Mouse (Mus musculus): Measurements from ENCODE around the gene Olig2. TPM values are rescaled to one million over a fixed set of nuclear protein-coding genes. Genes with fewer than 3 reads are reported as not detected.

Gene Olig2
- polyA plus RNA-seq (2012; rRNA removed) = 25.1 and 26.7 TPM in 2 replicates

DNA sequence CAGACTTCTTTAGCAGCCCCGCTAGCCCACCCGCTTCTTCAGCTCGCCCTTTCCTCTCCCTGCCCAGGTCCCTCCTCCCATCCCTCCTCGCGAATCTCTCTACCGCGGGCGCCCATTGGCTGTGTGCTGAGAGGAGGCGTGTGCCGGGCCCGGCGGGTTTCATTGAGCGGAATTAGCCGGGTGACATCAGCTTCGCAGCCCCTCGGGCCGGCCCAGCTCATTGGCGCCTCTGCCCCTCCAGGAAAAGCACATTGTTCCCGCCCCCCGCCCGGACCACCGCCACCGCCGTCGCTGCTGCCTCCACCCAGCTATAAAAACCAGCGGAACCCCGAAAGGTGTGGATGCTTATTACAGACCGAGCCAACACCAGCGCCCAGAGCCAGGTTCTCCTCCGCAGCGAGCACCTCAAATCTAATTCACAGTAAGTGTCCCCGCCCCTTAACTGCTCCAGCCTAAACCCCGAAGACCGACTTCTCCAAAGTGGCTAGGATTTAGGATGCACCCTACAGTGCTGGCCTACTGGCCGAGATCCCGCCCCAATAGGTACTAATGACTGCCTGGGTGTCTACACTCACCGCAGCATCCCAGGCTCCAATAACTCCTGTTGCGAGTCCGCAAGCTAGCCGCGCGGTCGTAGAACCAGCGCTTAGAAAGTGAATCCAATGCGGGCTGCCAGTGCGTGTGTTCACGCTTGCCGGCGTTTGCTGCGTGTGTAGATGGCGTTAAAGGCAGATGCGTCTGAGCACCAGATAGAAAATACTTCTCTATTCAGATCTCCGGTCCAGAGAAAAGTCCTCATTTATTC is at the start of gene Olig2:
TSS of gene Olig2 (plus strand) at position 225 of the 805 bp plus-strand sequence.
- peak; percentile 94 for DNase-seq (ENCODE audit: low read depth)
- TF ChIP-seq POLR2A (IDR thresholded peaks at IDR 0.05; ENCODE audit: borderline replicate concordance, extremely low read depth, insufficient read depth, insufficient read length, poor library complexity, severe bottlenecking) (peak; percentile 17; the same call in 1 of the 2 replicates), CTCF (IDR thresholded peaks at IDR 0.05; ENCODE audit: borderline replicate concordance, extremely low read depth, insufficient read depth, insufficient read length) (no peak)

DNA sequence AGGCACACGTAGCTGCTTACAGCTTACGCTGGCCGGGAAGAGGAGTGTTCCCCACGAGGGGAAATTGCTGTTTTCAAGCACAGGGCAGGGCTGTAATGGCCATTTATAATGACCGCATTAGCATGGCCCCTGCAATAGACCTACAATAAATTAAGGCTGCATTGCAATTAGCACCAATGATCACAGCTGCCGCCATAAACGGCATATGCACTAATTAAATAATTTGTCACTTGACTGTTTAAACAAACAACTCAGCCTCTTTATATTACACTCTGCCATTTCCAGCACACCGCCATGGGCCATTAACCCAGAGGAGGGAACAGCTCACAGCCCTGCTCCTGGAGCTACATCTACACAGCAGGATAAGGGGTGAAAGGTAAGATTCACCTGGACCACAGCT is 49.4 kb upstream of the Olig2 start:
- peak; percentile 84 for DNase-seq (ENCODE audit: low read depth)
- no peak for TF ChIP-seq POLR2A (IDR thresholded peaks at IDR 0.05; ENCODE audit: borderline replicate concordance, extremely low read depth, insufficient read depth, insufficient read length, poor library complexity, severe bottlenecking)
- no peak for TF ChIP-seq CTCF (IDR thresholded peaks at IDR 0.05; ENCODE audit: borderline replicate concordance, extremely low read depth, insufficient read depth, insufficient read length)

DNA sequence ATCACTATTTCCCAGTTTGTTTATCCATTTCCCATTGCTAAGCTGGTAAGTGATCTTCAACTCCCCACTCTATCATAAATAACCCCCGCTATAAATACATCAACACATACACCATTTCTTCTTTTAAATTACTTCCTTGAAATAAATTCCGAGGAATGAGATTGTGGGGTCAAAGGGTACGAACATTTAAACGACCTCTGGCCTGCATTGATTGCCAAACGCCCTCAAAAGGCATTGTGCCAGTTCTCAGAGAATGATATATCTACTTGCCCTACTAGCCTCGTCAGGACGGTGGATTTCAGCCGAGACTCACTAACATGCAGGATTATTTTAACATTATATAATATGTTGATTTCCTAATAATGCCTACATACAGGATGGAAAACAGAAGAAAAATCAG is 38.2 kb upstream of the Olig2 start:
- TF ChIP-seq CTCF (IDR thresholded peaks at IDR 0.05; ENCODE audit: borderline replicate concordance, extremely low read depth, insufficient read depth, insufficient read length) (no peak), POLR2A (IDR thresholded peaks at IDR 0.05; ENCODE audit: borderline replicate concordance, extremely low read depth, insufficient read depth, insufficient read length, poor library complexity, severe bottlenecking) (no peak)
- no peak for DNase-seq (ENCODE audit: low read depth)

DNA sequence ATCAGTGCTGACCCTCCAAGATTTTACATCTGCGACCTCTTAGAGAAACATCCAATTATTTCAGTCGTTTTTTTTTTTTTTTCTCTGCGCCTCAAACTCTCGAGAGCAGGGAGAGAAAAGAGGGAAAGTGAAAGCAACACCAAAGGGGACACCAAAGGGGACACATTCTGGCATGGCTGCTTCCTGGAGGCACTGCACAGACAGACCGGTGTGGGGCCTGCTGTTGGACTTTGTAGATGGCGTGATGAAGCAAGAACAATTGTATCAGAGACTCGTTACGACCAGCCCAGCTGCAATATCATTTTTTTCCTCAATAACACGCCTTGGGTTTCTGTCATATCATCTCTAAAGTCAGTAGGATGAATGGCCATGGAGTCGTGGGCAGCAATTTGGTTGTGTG is 37.6 kb upstream of the Olig2 start:
- TF ChIP-seq POLR2A (IDR thresholded peaks at IDR 0.05; ENCODE audit: borderline replicate concordance, extremely low read depth, insufficient read depth, insufficient read length, poor library complexity, severe bottlenecking) = no peak
- no peak for TF ChIP-seq CTCF (IDR thresholded peaks at IDR 0.05; ENCODE audit: borderline replicate concordance, extremely low read depth, insufficient read depth, insufficient read length)
- DNase-seq (ENCODE audit: low read depth) = no peak

DNA sequence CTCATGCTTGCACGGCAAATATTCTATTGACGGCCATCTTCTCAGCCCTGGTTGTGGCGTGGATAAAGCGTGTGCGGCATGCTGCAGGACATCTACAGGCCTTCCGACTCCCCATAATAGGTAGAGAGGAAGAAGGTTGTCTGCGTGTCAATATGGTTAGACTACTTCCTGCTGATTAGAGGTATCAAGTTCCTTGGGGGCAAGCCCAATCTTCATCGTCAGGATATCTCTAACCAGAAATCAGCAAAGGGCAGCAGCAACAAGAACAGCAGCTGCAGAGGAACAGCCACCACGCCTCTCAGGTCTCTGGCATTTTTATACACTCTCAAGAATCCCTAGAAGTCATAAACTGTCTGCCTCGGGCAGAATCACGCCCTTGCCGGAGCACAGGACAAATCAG is 37.0 kb upstream of the Olig2 start:
- no peak for TF ChIP-seq CTCF (IDR thresholded peaks at IDR 0.05; ENCODE audit: borderline replicate concordance, extremely low read depth, insufficient read depth, insufficient read length)
- TF ChIP-seq POLR2A (IDR thresholded peaks at IDR 0.05; ENCODE audit: borderline replicate concordance, extremely low read depth, insufficient read depth, insufficient read length, poor library complexity, severe bottlenecking) = no peak
- DNase-seq (ENCODE audit: low read depth) = no peak

DNA sequence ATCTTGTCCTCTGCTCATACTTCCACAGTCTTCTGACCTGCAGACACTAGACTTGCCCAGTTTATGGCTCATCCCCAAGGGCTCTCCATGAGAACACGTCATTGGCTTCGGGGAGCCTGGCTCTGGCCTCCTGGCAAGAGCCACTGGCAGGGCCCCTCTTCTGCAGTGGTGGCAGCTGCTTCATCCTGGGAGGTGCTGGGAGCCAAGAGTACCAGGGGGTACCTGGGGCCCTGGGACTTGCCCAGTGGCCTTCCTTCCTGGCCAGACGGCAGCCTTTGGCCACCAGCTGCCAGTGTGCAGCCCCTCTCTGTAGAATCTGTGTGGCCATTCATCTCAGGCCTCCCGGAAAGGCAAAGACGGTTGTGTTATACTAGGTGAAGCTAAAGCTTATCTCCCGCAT is 34.0 kb upstream of the Olig2 start:
- TF ChIP-seq POLR2A (IDR thresholded peaks at IDR 0.05; ENCODE audit: borderline replicate concordance, extremely low read depth, insufficient read depth, insufficient read length, poor library complexity, severe bottlenecking) (no peak), CTCF (IDR thresholded peaks at IDR 0.05; ENCODE audit: borderline replicate concordance, extremely low read depth, insufficient read depth, insufficient read length) (no peak)

DNA sequence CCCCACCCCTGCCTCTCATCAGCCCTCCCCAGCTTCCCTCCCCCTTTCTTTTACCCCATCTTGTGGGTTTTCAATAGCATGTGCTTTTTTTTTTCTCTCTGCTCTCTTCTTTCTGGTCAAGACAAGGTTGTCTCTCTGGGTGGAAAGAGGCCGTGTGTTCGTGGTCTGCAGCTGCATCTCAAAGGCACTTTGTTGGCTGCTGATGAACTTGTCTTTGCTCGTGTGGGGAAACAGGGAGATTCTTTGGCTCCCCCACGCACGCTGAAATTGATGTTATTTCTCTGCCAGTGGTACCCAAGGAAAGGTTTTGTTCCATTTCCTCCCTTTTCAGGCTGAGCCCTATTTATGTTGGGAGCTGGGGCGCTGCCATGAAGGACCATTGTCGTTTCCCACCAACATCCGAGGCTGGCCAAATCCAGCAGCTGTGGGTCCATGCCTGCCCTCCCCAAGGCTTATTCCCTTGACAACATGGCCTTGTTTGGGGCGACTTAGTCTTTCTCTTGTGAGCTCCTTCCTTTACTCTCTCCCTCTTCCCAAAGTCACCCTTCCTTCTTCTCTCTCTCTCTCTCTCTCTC is 33.5 kb upstream of the Olig2 start:
- TF ChIP-seq POLR2A (IDR thresholded peaks at IDR 0.05; ENCODE audit: borderline replicate concordance, extremely low read depth, insufficient read depth, insufficient read length, poor library complexity, severe bottlenecking) (no peak), CTCF (IDR thresholded peaks at IDR 0.05; ENCODE audit: borderline replicate concordance, extremely low read depth, insufficient read depth, insufficient read length) (no peak)
- DNase-seq (ENCODE audit: low read depth) = peak; percentile 89

More for the DNA sequence above, 34.0 kb upstream of the Olig2 start:
- DNase-seq (ENCODE audit: low read depth) = peak; percentile 31

DNA sequence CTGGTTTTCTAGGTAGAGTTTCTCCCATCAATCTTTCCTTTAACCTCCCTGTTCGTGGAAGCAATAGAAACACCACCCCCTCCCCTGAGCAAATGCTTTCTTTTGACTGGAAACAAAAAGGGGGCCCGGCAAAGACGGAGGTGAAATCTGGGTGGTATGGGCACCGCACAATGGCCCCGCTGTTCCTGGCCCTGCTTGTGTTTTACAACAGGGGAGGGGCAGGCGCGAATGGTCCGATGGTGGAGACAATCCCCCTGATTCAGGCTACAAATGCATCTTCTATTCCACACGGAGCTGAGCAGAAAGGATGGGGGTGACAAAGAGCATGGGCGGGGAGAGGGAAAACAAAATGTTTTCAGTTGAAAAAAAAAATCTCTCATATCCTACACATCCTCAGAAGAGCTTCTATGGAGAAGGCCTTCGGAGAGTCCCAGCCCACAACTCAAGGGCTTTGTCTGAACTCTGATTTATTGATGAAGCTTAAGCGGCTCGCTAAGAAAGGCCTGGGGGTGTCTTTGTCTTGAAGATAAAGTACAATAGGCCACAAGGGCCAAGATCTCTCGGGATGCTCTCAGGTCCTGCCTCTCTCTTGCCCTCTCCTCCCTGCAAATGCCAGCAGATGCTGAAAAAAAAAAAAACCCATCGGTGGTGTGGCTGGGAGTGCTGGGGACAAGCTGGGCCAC is 32.4 kb upstream of the Olig2 start:
- TF ChIP-seq POLR2A (IDR thresholded peaks at IDR 0.05; ENCODE audit: borderline replicate concordance, extremely low read depth, insufficient read depth, insufficient read length, poor library complexity, severe bottlenecking) (no peak), CTCF (IDR thresholded peaks at IDR 0.05; ENCODE audit: borderline replicate concordance, extremely low read depth, insufficient read depth, insufficient read length) (no peak)
- peak; percentile 83 for DNase-seq (ENCODE audit: low read depth)

DNA sequence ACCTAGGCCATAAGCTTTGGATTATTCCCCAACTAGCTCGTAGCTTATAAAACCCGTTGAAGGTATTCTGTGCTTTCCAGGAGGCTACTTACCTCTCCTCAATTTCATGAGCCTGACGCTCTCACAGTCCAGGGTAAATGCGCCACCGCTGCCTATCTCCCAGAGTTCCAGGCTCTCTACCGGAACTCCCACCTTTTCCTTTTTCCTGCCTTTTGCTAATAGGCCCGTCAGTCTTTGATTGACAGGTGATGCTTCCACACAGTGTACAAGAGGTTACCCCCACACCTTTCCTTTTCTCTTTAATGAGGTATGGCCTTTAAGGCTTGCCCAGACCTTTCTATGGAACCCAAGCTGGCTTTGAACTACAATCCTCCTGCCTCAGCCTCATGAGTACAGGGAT is 25.4 kb upstream of the Olig2 start:
- no peak for TF ChIP-seq POLR2A (IDR thresholded peaks at IDR 0.05; ENCODE audit: borderline replicate concordance, extremely low read depth, insufficient read depth, insufficient read length, poor library complexity, severe bottlenecking)
- TF ChIP-seq CTCF (IDR thresholded peaks at IDR 0.05; ENCODE audit: borderline replicate concordance, extremely low read depth, insufficient read depth, insufficient read length) = no peak
- DNase-seq (ENCODE audit: low read depth) = no peak

DNA sequence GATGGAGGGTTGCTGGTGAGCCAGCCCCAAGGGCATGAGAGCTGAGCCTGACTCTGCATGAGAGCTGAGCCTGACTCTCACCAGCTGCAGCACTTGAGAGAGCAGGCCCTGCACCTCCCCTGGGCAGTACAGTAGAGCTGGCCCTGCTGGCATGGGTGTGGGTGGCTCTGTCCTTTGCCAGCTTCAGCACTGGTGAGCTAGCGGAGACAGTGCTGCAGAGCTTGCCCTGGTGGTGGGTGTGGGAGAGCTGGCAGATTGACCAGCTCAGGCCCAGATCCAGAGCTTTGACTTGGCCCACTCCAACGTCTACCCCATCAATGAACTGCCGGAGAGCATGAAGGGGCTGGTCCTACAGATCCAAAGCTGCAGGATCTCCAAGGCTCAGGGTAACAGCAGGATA is 22.3 kb upstream of the Olig2 start:
- DNase-seq (ENCODE audit: low read depth) = no peak
- no peak for TF ChIP-seq CTCF (IDR thresholded peaks at IDR 0.05; ENCODE audit: borderline replicate concordance, extremely low read depth, insufficient read depth, insufficient read length)
- no peak for TF ChIP-seq POLR2A (IDR thresholded peaks at IDR 0.05; ENCODE audit: borderline replicate concordance, extremely low read depth, insufficient read depth, insufficient read length, poor library complexity, severe bottlenecking)

DNA sequence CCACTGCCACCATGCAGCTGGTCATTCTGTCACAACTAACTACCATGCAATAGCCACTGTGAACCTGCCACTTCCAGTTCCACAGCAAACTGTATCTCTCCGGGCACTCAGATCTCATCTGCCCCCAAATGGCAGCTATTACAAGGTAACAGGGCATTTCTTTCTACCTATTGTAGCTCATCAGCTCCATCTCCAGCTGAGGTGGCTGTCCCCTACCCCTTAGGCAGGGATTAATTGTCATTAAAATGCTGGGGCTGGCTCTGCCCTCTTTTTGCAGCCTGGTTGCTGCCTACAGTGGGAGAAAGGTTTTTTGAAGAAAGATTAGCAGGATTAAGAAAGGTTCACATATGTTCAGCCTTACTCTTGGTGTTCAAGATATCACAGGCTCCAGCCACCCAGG is 18.9 kb upstream of the Olig2 start:
- TF ChIP-seq CTCF (IDR thresholded peaks at IDR 0.05; ENCODE audit: borderline replicate concordance, extremely low read depth, insufficient read depth, insufficient read length) = no peak
- no peak for TF ChIP-seq POLR2A (IDR thresholded peaks at IDR 0.05; ENCODE audit: borderline replicate concordance, extremely low read depth, insufficient read depth, insufficient read length, poor library complexity, severe bottlenecking)
- no peak for DNase-seq (ENCODE audit: low read depth)

Measured in brain, embryonic 14.5 days (tissue).